8 mouse cellular contexts compared by ENCODE assay signal in genomic region chr13:23551931-23552914, GRCm38 (mm10). TPM values are rescaled to one million over a fixed set of nuclear protein-coding genes. Genes with fewer than 3 reads are reported as not detected.
DNase-seq lines count a peak whose midpoint lies in the region; ATAC-seq and TF ChIP-seq lines count a peak whose summit lies in the region.

No protein-coding gene starts in this region.

- H3K27ac ChIP-seq in left cerebral cortex, adult 2 months = peak overlapping the region; percentile 72
- peak overlapping the region; percentile 96 for H3K27ac ChIP-seq in embryonic facial prominence, embryonic 12.5 days

- no peak overlapping the region for H3ac ChIP-seq in myocyte (ENCODE audit: control insufficient read depth, insufficient read length)

- TF ChIP-seq CTCF in left cerebral cortex, adult 2 months (IDR thresholded peaks at IDR 0.05) = no peak

- H3K27me3 ChIP-seq in embryonic facial prominence, embryonic 12.5 days = no peaks in the 10 kb centered on the region
- no peaks in the 10 kb centered on the region for H3K27me3 ChIP-seq in myocyte (ENCODE audit: control insufficient read depth, insufficient read depth, insufficient read length)

- 0 out of 2 replicates have a peak, but pooled peaks cover 10% of the 10 kb centered on the region for H3K4me1 ChIP-seq in embryonic facial prominence, embryonic 12.5 days

- peak overlapping the region; percentile 53 for H3K4me3 ChIP-seq in left cerebral cortex, adult 2 months
- H3K4me3 ChIP-seq in embryonic facial prominence, embryonic 12.5 days = peak overlapping the region; percentile 43
- H3K4me3 ChIP-seq in myocyte = peak overlapping the region; percentile 17

- DNase-seq in left cerebral cortex, adult 2 months (ENCODE audit: extremely low spot score in 1 of 2, low spot score in 2 of 2) = no peak
- DNase-seq in left cerebral cortex, postnatal 14 days (ENCODE audit: low spot score in 2 of 2) = no peak
- peak; percentile 41 for DNase-seq in induced T-regulatory cell, adult 2 months (ENCODE audit: low read depth)
- DNase-seq in gastrocnemius, postnatal 4 days (ENCODE audit: low spot score in 2 of 2) = no peak
- no peak for DNase-seq in left cerebral cortex, postnatal 36 days (ENCODE audit: low spot score in 2 of 2)

- no peaks in the 10 kb centered on the region for H3K9me3 ChIP-seq in embryonic facial prominence, embryonic 12.5 days

- H3K79me2 ChIP-seq in myocyte (ENCODE audit: control insufficient read depth, insufficient read depth) = no peaks in the 10 kb centered on the region

- H3K4me2 ChIP-seq in embryonic facial prominence, embryonic 12.5 days (replicated peaks) = peak overlapping the region; percentile 50
- H3K4me2 ChIP-seq in myocyte (ENCODE audit: low read depth) = peak overlapping the region; percentile 62

- no peak for TF ChIP-seq POLR2A in myocyte (IDR thresholded peaks at IDR 0.05; ENCODE audit: insufficient read length, low read depth)

- ATAC-seq in embryonic facial prominence, embryonic 12.5 days (ENCODE audit: insufficient number of reproducible peaks, insufficient read depth, low FRiP score, low TSS enrichment) = no peak
- ATAC-seq in activated CD4-positive, CD25-positive, alpha-beta regulatory T cell, adult 4 months = no peak

- H3K36me3 ChIP-seq in embryonic facial prominence, embryonic 12.5 days = no peaks in the 10 kb centered on the region
- no peaks in the 10 kb centered on the region for H3K36me3 ChIP-seq in myocyte (ENCODE audit: control insufficient read depth, insufficient read depth)

- WGBS in embryonic facial prominence, embryonic 12.5 days = 51% methylated on average over 8 of the region's 8 CpGs

- intact Hi-C loops in left cerebral cortex, adult 2 months (cut with DNase I) = no loop called here
- intact Hi-C loops in left cerebral cortex, postnatal 14 days (cut with DNase I) = no loop called here
- intact Hi-C loops in left cerebral cortex, postnatal 36 days (cut with DNase I) = no loop called here

- H3K9ac ChIP-seq in embryonic facial prominence, embryonic 12.5 days = peak overlapping the region; percentile 55; the same call in 1 of the 2 replicates

TF ChIP-seq in myocyte, 11 proteins besides CTCF, POLR2A, EP300 and RAD21:
- no peak for TF ChIP-seq TCF12 (IDR thresholded peaks at IDR 0.05; ENCODE audit: insufficient read depth, poor library complexity, severe bottlenecking)
- no peak for TF ChIP-seq E2F4 (IDR thresholded peaks at IDR 0.05; ENCODE audit: insufficient read depth)
- no peak for TF ChIP-seq MYOD1 (IDR thresholded peaks at IDR 0.05; ENCODE audit: control insufficient read depth in 1 of 3, insufficient read length in 2 of 3, low read depth in 2 of 3)
- no peak for TF ChIP-seq MAX (IDR thresholded peaks at IDR 0.05; ENCODE audit: low read depth)
- TF ChIP-seq SRF (IDR thresholded peaks at IDR 0.05; ENCODE audit: control insufficient read depth, insufficient read length, low read depth) = no peak
- TF ChIP-seq CEBPB (IDR thresholded peaks at IDR 0.05; ENCODE audit: insufficient read depth, poor library complexity, severe bottlenecking) = no peak
TF ChIP-seq in myocyte: peak in this region for 0.

RNA-seq across cellular contexts. Expression of gene Hist1h4f, which starts 0.8 kb away (rescaled TPM):
- 100 to 1,000 TPM; 161 to 177 TPM for total RNA-seq in left cerebral cortex, adult 2 months (2021)
- total RNA-seq in left cerebral cortex, postnatal 14 days (2021) = 100 to 1,000 TPM; 150 to 165 TPM
- polyA plus RNA-seq in embryonic facial prominence, embryonic 12.5 days (2016; fragmentation: Nextera tagmentation; extraction: Ambion mirVana) = 2.1 and 2.4 TPM in 2 replicates
- 4.1 TPM for polyA plus RNA-seq in myocyte (2012; fragmentation: generic; extraction: Trizol)
- 100 to 1,000 TPM; 613 to 773 TPM for total RNA-seq in gastrocnemius, postnatal 4 days (2021)
- 1 to 10 TPM in 1 of 2 experiments, not detected in 1; 2.8 TPM for polyA plus RNA-seq in activated CD4-positive, CD25-positive, alpha-beta regulatory T cell, adult 4 months (2017; shearing (Covaris generic))
- 100 to 1,000 TPM; 173 to 184 TPM for total RNA-seq in left cerebral cortex, postnatal 36 days (2021)

RNA-seq across cellular contexts. Expression of gene Hist1h1d, which starts 0.8 kb away (rescaled TPM):
- total RNA-seq in left cerebral cortex, adult 2 months (2021) = 1 to 10 TPM; 3.5 TPM
- 1 to 10 TPM; 3.1 to 4.2 TPM for total RNA-seq in left cerebral cortex, postnatal 14 days (2021)
- polyA plus RNA-seq in embryonic facial prominence, embryonic 12.5 days (2016; fragmentation: Nextera tagmentation; extraction: Ambion mirVana) = 0.64 and 0.75 TPM in 2 replicates
- 0.65 TPM for polyA plus RNA-seq in myocyte (2012; fragmentation: generic; extraction: Trizol)
- 10 to 100 TPM; 34.6 to 45.9 TPM for total RNA-seq in gastrocnemius, postnatal 4 days (2021)
- polyA plus RNA-seq in activated CD4-positive, CD25-positive, alpha-beta regulatory T cell, adult 4 months (2017; shearing (Covaris generic)) = under 1 TPM; 0.31 to 0.79 TPM
- 1 to 10 TPM; 4.7 to 6.5 TPM for total RNA-seq in left cerebral cortex, postnatal 36 days (2021)

RNA-seq across cellular contexts. Expression of gene Hist1h3f, which starts 8.4 kb away (rescaled TPM):
- 10 to 100 TPM; 12.9 to 15.5 TPM for total RNA-seq in left cerebral cortex, adult 2 months (2021)
- total RNA-seq in left cerebral cortex, postnatal 14 days (2021) = 10 to 100 TPM; 18.7 to 21.0 TPM
- polyA plus RNA-seq in embryonic facial prominence, embryonic 12.5 days (2016; fragmentation: Nextera tagmentation; extraction: Ambion mirVana) = 1.3 and 2.3 TPM in 2 replicates
- 0.91 TPM for polyA plus RNA-seq in myocyte (2012; fragmentation: generic; extraction: Trizol)
- total RNA-seq in gastrocnemius, postnatal 4 days (2021) = 100 to 1,000 TPM in 1 of 2 experiments, 10 to 100 TPM in 1; 92.1 to 134 TPM
- 1 to 10 TPM in 1 of 2 experiments, not detected in 1; 1.1 TPM for polyA plus RNA-seq in activated CD4-positive, CD25-positive, alpha-beta regulatory T cell, adult 4 months (2017; shearing (Covaris generic))
- 10 to 100 TPM; 17.9 to 18.2 TPM for total RNA-seq in left cerebral cortex, postnatal 36 days (2021)

RNA-seq across cellular contexts. Expression of gene Hist1h2bh, which starts 9.0 kb away (rescaled TPM):
- total RNA-seq in left cerebral cortex, adult 2 months (2021) = under 1 TPM; 0.61 TPM
- under 1 TPM; 0.91 to 0.92 TPM for total RNA-seq in left cerebral cortex, postnatal 14 days (2021)
- polyA plus RNA-seq in embryonic facial prominence, embryonic 12.5 days (2016; fragmentation: Nextera tagmentation; extraction: Ambion mirVana) = 1.3 and 1.5 TPM in 2 replicates
- polyA plus RNA-seq in myocyte (2012; fragmentation: generic; extraction: Trizol) = 1.1 TPM
- total RNA-seq in gastrocnemius, postnatal 4 days (2021) = 10 to 100 TPM; 18.5 to 24.9 TPM
- under 1 TPM in 1 of 2 experiments, not detected in 1; 0.38 TPM for polyA plus RNA-seq in activated CD4-positive, CD25-positive, alpha-beta regulatory T cell, adult 4 months (2017; shearing (Covaris generic))
- 1 to 10 TPM in 1 of 2 experiments, under 1 TPM in 1; 0.79 to 1.2 TPM for total RNA-seq in left cerebral cortex, postnatal 36 days (2021)

RNA-seq across cellular contexts. Expression of gene Hist1h3e, which starts 9.9 kb away (rescaled TPM):
- total RNA-seq in left cerebral cortex, adult 2 months (2021) = 10 to 100 TPM; 40.1 to 50.4 TPM
- 10 to 100 TPM; 49.1 to 57.1 TPM for total RNA-seq in left cerebral cortex, postnatal 14 days (2021)
- 9.5 and 9.6 TPM in 2 replicates for polyA plus RNA-seq in embryonic facial prominence, embryonic 12.5 days (2016; fragmentation: Nextera tagmentation; extraction: Ambion mirVana)
- polyA plus RNA-seq in myocyte (2012; fragmentation: generic; extraction: Trizol) = 1.7 TPM
- 100 to 1,000 TPM; 232 to 273 TPM for total RNA-seq in gastrocnemius, postnatal 4 days (2021)
- 1 to 10 TPM in 1 of 2 experiments, under 1 TPM in 1; 0.86 to 1.6 TPM for polyA plus RNA-seq in activated CD4-positive, CD25-positive, alpha-beta regulatory T cell, adult 4 months (2017; shearing (Covaris generic))
- 10 to 100 TPM; 46.6 to 51.6 TPM for total RNA-seq in left cerebral cortex, postnatal 36 days (2021)

Comparison
In these comparisons a context has a peak if more than half of its experiments do, and no peak if none do; other contexts are left out.
1. RNA of gene Hist1h1d, which starts 0.8 kb away (total RNA-seq): 34.6 to 45.9 TPM in gastrocnemius, postnatal 4 days; 4.7 to 6.5 TPM in left cerebral cortex, postnatal 36 days, 3.1 to 4.2 TPM in left cerebral cortex, postnatal 14 days and 3.5 TPM in left cerebral cortex, adult 2 months; every median in the first group is over 4 times any median in the second.
2. RNA of gene Hist1h3f, which starts 8.4 kb away (total RNA-seq): 92.1 to 134 TPM in gastrocnemius, postnatal 4 days; 18.7 to 21.0 TPM in left cerebral cortex, postnatal 14 days, 17.9 to 18.2 TPM in left cerebral cortex, postnatal 36 days and 12.9 to 15.5 TPM in left cerebral cortex, adult 2 months; every median in the first group is over 4 times any median in the second.
3. Peak in every context shown above with its lines, with median percentiles within 50 percentile points of each other: H3K4me3 ChIP-seq.